Mouse (Mus musculus) kidney, adult 2 months (tissue): ENCODE measurements around the gene Sort1.

Source experiments
- CTCF ChIP-seq: fragments of 200-500 bp; conservative IDR thresholded peaks from 2 replicates; pipeline ENCODE4 v1.5.1; 2011; ENCODE audit warnings: low read depth, mild to moderate bottlenecking, control low read depth, low read length, moderate library complexity, mixed read lengths; ENCODE audit not compliant: insufficient read depth, insufficient read length
- POLR2A ChIP-seq: fragments of 200-500 bp; IDR thresholded peaks from one replicate; pipeline ENCODE4 v1.6.1; 2011; ENCODE audit warnings: low read depth, low read length, control low read depth

DNA sequence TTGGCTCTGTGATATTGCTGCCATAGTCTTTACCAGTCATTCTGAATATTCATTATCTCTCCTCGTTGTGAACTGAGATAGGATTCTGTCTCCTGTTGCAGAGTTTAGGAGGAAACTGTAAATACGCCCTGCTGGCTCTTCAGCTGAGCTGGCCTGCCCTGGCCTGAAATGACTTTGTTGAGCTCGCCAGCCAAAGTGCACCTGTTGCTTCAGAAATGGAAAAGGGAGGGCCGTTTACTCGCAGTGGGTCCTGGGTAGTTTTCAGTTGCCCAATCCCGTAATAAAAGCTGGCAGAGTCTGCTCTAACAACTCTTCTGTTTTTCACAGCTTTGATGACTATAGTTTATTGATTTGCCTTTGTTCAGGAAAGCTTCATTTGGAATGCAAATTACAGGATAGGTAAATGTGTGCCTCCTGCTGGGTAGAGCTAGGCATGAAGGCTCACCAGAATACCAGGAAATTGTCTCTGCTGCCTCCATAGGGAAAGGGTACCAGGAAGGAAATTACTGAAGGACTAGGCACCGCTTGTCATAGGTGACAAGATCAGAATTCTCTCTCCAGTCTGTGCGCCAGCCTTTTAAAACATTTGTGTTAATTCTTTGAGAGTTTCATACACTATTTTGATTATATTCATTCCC is 30.3 kb downstream of the Sort1 start:
- TF ChIP-seq CTCF (no peak), POLR2A (no peak)
